Mouse (Mus musculus) forebrain, embryonic 11.5 days (tissue): ENCODE results near the gene Lenep. TPM values are rescaled to one million over a fixed set of nuclear protein-coding genes. Genes with fewer than 3 reads are reported as not detected.

Experiments
- ATAC-seq: fragments of 200-750 bp; cut with Nextera tagmentation; replicated peaks from 2 replicates; pipeline ENCODE4 v1.8.0; 2017; ENCODE audit warnings: moderate TSS enrichment; ENCODE audit not compliant: low FRiP score
- DNase-seq: peaks from one replicate; pipeline ENCODE4 v3.0.0-alpha.2; 2017; ENCODE audit warnings: low spot score
- H3K27ac ChIP-seq: fragments of 300-500 bp; sonication (generic); 2 replicates; pipeline ENCODE4 v1.5.1; 2014; ENCODE audit warnings: low read depth, low read length
- H3K27me3 ChIP-seq: fragments of 300-500 bp; sonication (generic); 2 replicates; pipeline ENCODE4 v1.6.1; 2014; ENCODE audit warnings: mild to moderate bottlenecking, low read length, mixed read lengths; ENCODE audit not compliant: control insufficient read depth, insufficient read depth
- H3K36me3 ChIP-seq: fragments of 300-500 bp; sonication (generic); 2 replicates; pipeline ENCODE4 v1.6.1; 2014; ENCODE audit warnings: mild to moderate bottlenecking, low read length, moderate library complexity, mixed read lengths; ENCODE audit not compliant: control insufficient read depth, insufficient read depth
- H3K4me1 ChIP-seq: fragments of 300-500 bp; sonication (generic); replicated peaks from 2 replicates; pipeline ENCODE4 v1.6.1; 2014; ENCODE audit warnings: low read length, mixed read lengths; ENCODE audit not compliant: control insufficient read depth, insufficient read depth
- H3K4me2 ChIP-seq: fragments of 300-500 bp; sonication (generic); 2 replicates; pipeline ENCODE4 v1.6.1; 2014; ENCODE audit warnings: low read depth, mild to moderate bottlenecking, low read length, moderate library complexity, mixed read lengths; ENCODE audit not compliant: severe bottlenecking
- H3K4me3 ChIP-seq: fragments of 300-500 bp; sonication (generic); 2 replicates; pipeline ENCODE4 v1.5.1; 2014; ENCODE audit warnings: low read depth, low read length
- H3K9ac ChIP-seq: fragments of 300-500 bp; sonication (generic); 2 replicates; pipeline ENCODE4 v1.6.1; 2014; ENCODE audit warnings: low read length
- H3K9me3 ChIP-seq: fragments of 300-500 bp; sonication (generic); 2 replicates; pipeline ENCODE4 v1.6.1; 2016; ENCODE audit warnings: low read length, mixed read lengths; ENCODE audit not compliant: control insufficient read depth
- WGBS: fragments of 180-500 bp; shearing (Covaris S2); extraction: QIAGEN DNeasy Blood & Tissue Kit; methylation state at CpG from one replicate; pipeline ENCODE4 v1.1.7; 2014; 5-methylcytosine and 5-hydroxymethylcytosine counted together
- polyA plus RNA-seq: library from polyadenylated mRNA; unstranded; fragments of >200 nt; fragmentation: Nextera tagmentation; extraction: Ambion mirVana; gene quantifications from 2 replicates; pipeline ENCODE4 v1.2.1, GENCODE M21; 2014

The Lenep gene
- polyA plus RNA-seq, 1 experiment from 2014 or later, result 0.91 TPM

GRCm38 (mm10) chr3:89421810-89422473, 19.3 kb upstream of the Lenep start:
- Histone ChIP-seq H3K4me1 (peaks cover 18% of the 10 kb centered on the region), H3K27ac (no peak overlapping the region), H3K36me3 (no peaks in the 10 kb centered on the region; the same call in none of the 2 replicates), H3K4me3 (peak overlapping the region; percentile 26), H3K9ac (peak overlapping the region; percentile 57), H3K4me2 (peak overlapping the region; percentile 54), H3K27me3 (no peaks in the 10 kb centered on the region), H3K9me3 (no peaks in the 10 kb centered on the region)
- under 1% methylated on average over 22 of the region's 22 CpGs for WGBS
- DNase-seq (no peak), ATAC-seq (no peak)

GRCm38 (mm10) chr3:89421002-89421774, 18.6 kb upstream of the Lenep start:
- H3K4me1 ChIP-seq, result peaks cover 24% of the 10 kb centered on the region

GRCm38 (mm10) chr3:89420421-89420820, 17.8 kb upstream of the Lenep start:
- Histone ChIP-seq H3K4me1 (peaks cover 24% of the 10 kb centered on the region), H3K27ac (0 out of 2 replicates have a peak overlapping the region, but pooled peaks have one; percentile 18), H3K9me3 (no peaks in the 10 kb centered on the region), H3K4me2 (0 out of 2 replicates have a peak overlapping the region, but pooled peaks have one; percentile 54), H3K9ac (no peak overlapping the region), H3K4me3 (no peak overlapping the region), H3K36me3 (peaks cover 5% of the 10 kb centered on the region), H3K27me3 (no peaks in the 10 kb centered on the region)
- ATAC-seq (no peak), DNase-seq (no peak)
- WGBS, result 66% methylated on average over 2 of the region's 2 CpGs

More at GRCm38 (mm10) chr3:89421002-89421774, 18.6 kb upstream of the Lenep start:
- DNase-seq (peak; percentile 80), ATAC-seq (peak; percentile 44; the same call in 1 of the 2 replicates)
- Histone ChIP-seq H3K4me2 (peak overlapping the region; percentile 54), H3K9ac (peak overlapping the region; percentile 57), H3K4me3 (peak overlapping the region; percentile 26), H3K27ac (0 out of 2 replicates have a peak overlapping the region, but pooled peaks have one; percentile 18), H3K9me3 (no peaks in the 10 kb centered on the region), H3K27me3 (no peaks in the 10 kb centered on the region), H3K36me3 (peaks cover under 1% of the 10 kb centered on the region; the same call in 1 of the 2 replicates)
- 4% methylated on average over 11 of the region's 11 CpGs for WGBS

GRCm38 (mm10) chr3:89419981-89420380, 17.4 kb upstream of the Lenep start:
- no peak for DNase-seq
- no peaks in the 10 kb centered on the region for H3K9me3 ChIP-seq
- H3K4me3 ChIP-seq, result peak overlapping the region; percentile 57
- WGBS, result 45% methylated on average over 3 of the region's 3 CpGs
- H3K27ac ChIP-seq, result peak overlapping the region; percentile 85; the same call in 1 of the 2 replicates
- no peaks in the 10 kb centered on the region for H3K27me3 ChIP-seq
- H3K36me3 ChIP-seq, result peaks cover 8% of the 10 kb centered on the region
- ATAC-seq, result no peak
- peaks cover 24% of the 10 kb centered on the region for H3K4me1 ChIP-seq
- peak overlapping the region; percentile 67 for H3K9ac ChIP-seq
- peak overlapping the region; percentile 92 for H3K4me2 ChIP-seq

- H3K9me3 ChIP-seq, result no peaks in the 10 kb centered on the region
- no peak for ATAC-seq
- H3K36me3 ChIP-seq, result peaks cover 12% of the 10 kb centered on the region
- peak overlapping the region; percentile 57 for H3K4me3 ChIP-seq
- H3K27ac ChIP-seq, result peak overlapping the region; percentile 85
- H3K4me2 ChIP-seq, result peak overlapping the region; percentile 92
- H3K4me1 ChIP-seq, result peaks cover 24% of the 10 kb centered on the region
- no peak for DNase-seq
- WGBS, result 5% methylated on average over 9 of the region's 9 CpGs
- peak overlapping the region; percentile 67 for H3K9ac ChIP-seq
- H3K27me3 ChIP-seq, result no peaks in the 10 kb centered on the region
Measured at GRCm38 (mm10) chr3:89419571-89419970, 17.0 kb upstream of the Lenep start.

GRCm38 (mm10) chr3:89418861-89419250, 16.3 kb upstream of the Lenep start:
- peak overlapping the region; percentile 92 for H3K4me2 ChIP-seq
- H3K27ac ChIP-seq, result peak overlapping the region; percentile 85
- peaks cover 14% of the 10 kb centered on the region for H3K36me3 ChIP-seq
- peaks cover 24% of the 10 kb centered on the region for H3K4me1 ChIP-seq
- peak; percentile 84 for DNase-seq
- WGBS, result 1% methylated on average over 16 of the region's 16 CpGs
- H3K9me3 ChIP-seq, result no peaks in the 10 kb centered on the region
- peak overlapping the region; percentile 57 for H3K4me3 ChIP-seq
- ATAC-seq, result peak; percentile 13
- no peaks in the 10 kb centered on the region for H3K27me3 ChIP-seq
- peak overlapping the region; percentile 67 for H3K9ac ChIP-seq

GRCm38 (mm10) chr3:89418170-89418860, 15.7 kb upstream of the Lenep start, which contains the start of the genes Cks1b and Shc1:
TSS of gene Cks1b (minus strand) at chr3:89418383.
TSS of gene Shc1 (plus strand) at chr3:89418443.
- Histone ChIP-seq H3K27ac (peak within 1 kb of the TSS; percentile 85), H3K4me3 (peak within 1 kb of the TSS; percentile 57), H3K36me3 (peaks cover 14% of the 10 kb centered on the region), H3K9ac (peak within 1 kb of the TSS; percentile 75), H3K9me3 (no peaks in the 10 kb centered on the region), H3K4me1 (peaks cover 24% of the 10 kb centered on the region), H3K27me3 (no peaks in the 10 kb centered on the region), H3K4me2 (peak within 1 kb of the TSS; percentile 92)
- WGBS, result under 1% methylated on average over 38 of the region's 39 CpGs
- peak; percentile 97 for DNase-seq
- ATAC-seq, result peak; percentile 96

- 0% methylated on average over 20 of the region's 20 CpGs for WGBS
- ATAC-seq (peak; percentile 59), DNase-seq (no peak)
- Histone ChIP-seq H3K9ac (peak overlapping the region; percentile 75), H3K4me1 (peaks cover 24% of the 10 kb centered on the region), H3K9me3 (no peaks in the 10 kb centered on the region), H3K27ac (peak overlapping the region; percentile 85), H3K36me3 (peaks cover 14% of the 10 kb centered on the region), H3K27me3 (no peaks in the 10 kb centered on the region), H3K4me2 (peak overlapping the region; percentile 92), H3K4me3 (peak overlapping the region; percentile 57)
Measured at GRCm38 (mm10) chr3:89417840-89418169, 15.2 kb upstream of the Lenep start.
